Comparison of ENCODE assay signal across 17 mouse cellular contexts in the genomic region with DNA sequence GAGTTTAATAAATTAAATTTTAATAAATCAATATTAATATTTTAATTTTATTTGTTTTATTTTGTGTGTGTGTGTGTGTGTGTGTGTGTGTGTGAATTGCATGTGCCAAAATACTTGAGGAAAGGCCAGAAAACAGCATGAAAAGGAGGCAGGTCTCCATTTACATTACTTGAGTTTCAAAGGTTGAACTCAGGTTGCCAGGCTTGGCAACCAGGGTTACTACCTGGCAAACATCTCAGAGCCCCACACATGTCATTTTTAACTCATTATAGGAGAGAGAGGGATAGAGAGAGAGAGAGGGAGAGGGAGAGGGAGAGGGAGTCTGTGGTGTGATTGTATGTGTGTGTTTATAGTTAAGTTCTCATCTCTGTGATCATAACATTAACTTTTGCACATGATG. TPM values are rescaled to one million over a fixed set of nuclear protein-coding genes. Genes with fewer than 3 reads are reported as not detected.
"Had no signal": no experiment of that assay in that cellular context is flagged by ENCODE, and none has a peak within 500 bp of the region (broad histone marks: within the 10 kb centered on the region; RNA-seq: fewer than 3 reads in every experiment).

No protein-coding gene starts in this region.

- H3K36me3 ChIP-seq: neural tube, embryonic 13.5 days; neural tube, embryonic 15.5 days; stomach, embryonic 15.5 days had no signal

- H3K4me1 ChIP-seq: neural tube, embryonic 13.5 days; neural tube, embryonic 15.5 days; stomach, embryonic 15.5 days had no signal

- H3K9me3 ChIP-seq: neural tube, embryonic 13.5 days; neural tube, embryonic 15.5 days; stomach, embryonic 15.5 days had no signal

- H3K27me3 ChIP-seq: neural tube, embryonic 13.5 days; neural tube, embryonic 15.5 days; stomach, embryonic 15.5 days had no signal

- H3K9ac ChIP-seq: neural tube, embryonic 13.5 days; neural tube, embryonic 15.5 days; stomach, embryonic 15.5 days had no signal

- H3K27ac ChIP-seq: neural tube, embryonic 13.5 days; neural tube, embryonic 15.5 days; stomach, embryonic 15.5 days; stomach, postnatal 0 days had no signal

- H3K4me2 ChIP-seq: neural tube, embryonic 13.5 days; neural tube, embryonic 15.5 days; stomach, embryonic 15.5 days had no signal

- H3K4me3 ChIP-seq: neural tube, embryonic 13.5 days; neural tube, embryonic 15.5 days; stomach, embryonic 15.5 days had no signal

- DNase-seq: retina, postnatal 1 day; right cerebral cortex, adult 18-20 months; right cerebral cortex, postnatal 14 days; right cerebral cortex, postnatal 25 days; right cerebral cortex, postnatal 4 days; spleen, adult 18-20 months; thymus, adult 18-20 months; thymus, adult 2 months; thymus, postnatal 14 days; thymus, postnatal 25 days; thymus, postnatal 36 days; thymus, postnatal 4 days had no signal

RNA-seq across cellular contexts. Expression of gene Epha3, which starts 26.5 kb away (rescaled TPM):
- total RNA-seq: neutrophil, adult 5-6 weeks had no signal
